Mouse (Mus musculus) limb, embryonic 10.5 days (tissue): ENCODE results near the gene Tial1. TPM values are rescaled to one million over a fixed set of nuclear protein-coding genes. Genes with fewer than 3 reads are reported as not detected.

Experiments used
- DNase-seq: peaks from one replicate; pipeline ENCODE4 v3.0.0-alpha.2; 2017; ENCODE audit warnings: low spot score
- H3K27ac ChIP-seq: fragments of 300-500 bp; sonication (generic); 2 replicates; pipeline ENCODE4 v1.5.1; 2016; ENCODE audit warnings: mild to moderate bottlenecking
- H3K27me3 ChIP-seq: fragments of 300-500 bp; sonication (generic); 2 replicates; pipeline ENCODE4 v1.6.1; 2016; ENCODE audit warnings: low read depth, mild to moderate bottlenecking; ENCODE audit not compliant: poor library complexity, severe bottlenecking
- H3K36me3 ChIP-seq: fragments of 300-500 bp; sonication (generic); 2 replicates; pipeline ENCODE4 v1.6.1; 2016; ENCODE audit warnings: mild to moderate bottlenecking, moderate library complexity
- H3K4me1 ChIP-seq: fragments of 300-500 bp; sonication (generic); 2 replicates; pipeline ENCODE4 v1.6.1; 2016
- H3K4me3 ChIP-seq: fragments of 300-500 bp; sonication (generic); 2 replicates; pipeline ENCODE4 v1.5.1; 2016; ENCODE audit warnings: mild to moderate bottlenecking, moderate library complexity
- H3K9me3 ChIP-seq: fragments of 300-500 bp; sonication (generic); replicated peaks from 2 replicates; pipeline ENCODE4 v1.6.1; 2016; ENCODE audit warnings: mild to moderate bottlenecking
- WGBS: fragments of 180-500 bp; shearing (Covaris S2); methylation state at CpG from one replicate; pipeline ENCODE4 v1.1.7; 2016; 5-methylcytosine and 5-hydroxymethylcytosine counted together
- polyA plus RNA-seq: library from polyadenylated mRNA; unstranded; fragments of >200 nt; fragmentation: Nextera tagmentation; extraction: Ambion mirVana; gene quantifications from 2 replicates; pipeline ENCODE4 v1.2.1, GENCODE M21; 2016

Gene Tial1
- polyA plus RNA-seq, 1 experiment from 2014 or later: 24.9 TPM

DNA sequence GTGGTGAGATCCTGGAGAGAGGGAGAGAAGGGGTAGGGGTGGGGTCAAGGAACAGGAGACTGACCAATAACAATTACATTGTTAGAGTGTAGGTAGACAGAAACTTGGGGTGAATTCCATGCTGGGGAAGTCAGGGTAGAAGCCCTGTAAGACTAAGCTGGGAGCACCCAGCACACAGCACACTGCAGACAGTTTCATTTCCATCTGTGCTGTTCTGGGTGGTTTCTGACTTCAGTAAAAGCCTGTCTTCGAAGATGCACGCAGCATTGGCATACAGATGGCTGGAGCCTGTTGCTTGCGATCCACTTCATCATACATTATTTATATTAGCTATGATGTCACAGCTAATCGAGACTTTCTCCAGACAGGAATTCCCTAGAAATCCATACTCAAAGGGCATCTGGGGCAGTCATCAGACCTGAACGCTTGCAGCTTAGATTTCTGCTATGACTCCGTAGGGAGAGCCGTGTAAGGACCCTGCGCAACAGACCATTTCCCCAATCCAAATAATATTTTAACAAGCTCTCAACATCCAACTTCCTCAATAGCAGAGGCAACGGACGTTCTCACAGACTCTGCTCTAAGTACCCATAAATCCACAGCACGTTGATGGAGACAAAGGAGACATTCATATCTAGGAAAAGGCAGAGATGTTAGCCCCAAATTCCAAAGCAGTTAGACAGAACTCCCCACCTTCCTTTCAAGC lies 50.7 kb downstream of the Tial1 start:
- DNase-seq: no peak
- H3K9me3 ChIP-seq: no peaks in the 10 kb centered on the region
- H3K27ac ChIP-seq: no peak overlapping the region
- no peak overlapping the region for H3K4me3 ChIP-seq
- H3K4me1 ChIP-seq: no peaks in the 10 kb centered on the region
- H3K36me3 ChIP-seq: no peaks in the 10 kb centered on the region
- WGBS: 88% methylated on average over 11 of the region's 11 CpGs
- peaks cover 21% of the 10 kb centered on the region for H3K27me3 ChIP-seq

DNA sequence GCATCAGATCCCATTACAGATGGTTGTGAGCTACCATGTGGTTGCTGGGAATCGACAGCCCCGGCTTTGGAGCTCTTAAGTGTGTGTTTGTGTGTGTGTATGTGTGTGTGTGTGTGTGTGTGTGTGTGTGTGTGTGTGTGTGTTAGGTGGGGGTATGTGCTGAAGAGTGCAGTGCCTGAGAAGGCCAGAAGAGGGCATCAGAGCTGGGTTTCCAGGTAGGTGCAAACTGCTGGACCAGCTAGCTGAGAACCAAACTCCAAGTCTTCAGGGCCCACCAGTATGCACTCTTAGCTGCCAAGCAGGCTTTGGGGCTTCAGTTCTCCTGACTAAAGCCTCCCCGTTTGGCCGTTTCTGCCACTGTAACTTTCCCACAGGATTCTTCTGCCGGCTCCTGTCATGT lies 53.3 kb downstream of the Tial1 start:
- no peak overlapping the region for H3K4me3 ChIP-seq
- WGBS: 98% methylated on average over 5 of the region's 5 CpGs
- H3K27ac ChIP-seq: no peak overlapping the region
- no peak for DNase-seq
- H3K27me3 ChIP-seq: no peaks in the 10 kb centered on the region
- H3K4me1 ChIP-seq: no peaks in the 10 kb centered on the region
- H3K9me3 ChIP-seq: no peaks in the 10 kb centered on the region
- no peaks in the 10 kb centered on the region for H3K36me3 ChIP-seq

- no peaks in the 10 kb centered on the region for H3K36me3 ChIP-seq
- 86% methylated on average over 6 of the region's 6 CpGs for WGBS
- H3K4me3 ChIP-seq: no peak overlapping the region
- no peaks in the 10 kb centered on the region for H3K4me1 ChIP-seq
- no peaks in the 10 kb centered on the region for H3K27me3 ChIP-seq
- no peaks in the 10 kb centered on the region for H3K9me3 ChIP-seq
- DNase-seq: no peak
- H3K27ac ChIP-seq: no peak overlapping the region
Observed at GRCm38 (mm10) chr7:128403988-128404387, 57.5 kb downstream of the Tial1 start.

GRCm38 (mm10) chr7:128403586-128403985 lies 57.9 kb downstream of the Tial1 start:
- H3K4me1 ChIP-seq: no peaks in the 10 kb centered on the region
- no peak for DNase-seq
- H3K27ac ChIP-seq: no peak overlapping the region
- H3K4me3 ChIP-seq: no peak overlapping the region
- no peaks in the 10 kb centered on the region for H3K36me3 ChIP-seq
- 83% methylated on average over 6 of the region's 6 CpGs for WGBS
- H3K27me3 ChIP-seq: no peaks in the 10 kb centered on the region
- no peaks in the 10 kb centered on the region for H3K9me3 ChIP-seq

- WGBS: 86% methylated on average over 10 of the region's 10 CpGs
- Histone ChIP-seq H3K4me3 (no peak overlapping the region), H3K4me1 (no peaks in the 10 kb centered on the region), H3K36me3 (no peaks in the 10 kb centered on the region), H3K9me3 (no peaks in the 10 kb centered on the region), H3K27ac (no peak overlapping the region), H3K27me3 (no peaks in the 10 kb centered on the region)
- DNase-seq: no peak
Observed at GRCm38 (mm10) chr7:128403128-128403527, 58.4 kb downstream of the Tial1 start.

- DNase-seq: no peak
- Histone ChIP-seq H3K4me1 (no peaks in the 10 kb centered on the region), H3K27ac (no peak overlapping the region), H3K4me3 (no peak overlapping the region), H3K36me3 (no peaks in the 10 kb centered on the region), H3K27me3 (no peaks in the 10 kb centered on the region), H3K9me3 (no peaks in the 10 kb centered on the region)
- 92% methylated on average over 8 of the region's 8 CpGs for WGBS
Observed at GRCm38 (mm10) chr7:128402577-128402976, 58.9 kb downstream of the Tial1 start.

DNA sequence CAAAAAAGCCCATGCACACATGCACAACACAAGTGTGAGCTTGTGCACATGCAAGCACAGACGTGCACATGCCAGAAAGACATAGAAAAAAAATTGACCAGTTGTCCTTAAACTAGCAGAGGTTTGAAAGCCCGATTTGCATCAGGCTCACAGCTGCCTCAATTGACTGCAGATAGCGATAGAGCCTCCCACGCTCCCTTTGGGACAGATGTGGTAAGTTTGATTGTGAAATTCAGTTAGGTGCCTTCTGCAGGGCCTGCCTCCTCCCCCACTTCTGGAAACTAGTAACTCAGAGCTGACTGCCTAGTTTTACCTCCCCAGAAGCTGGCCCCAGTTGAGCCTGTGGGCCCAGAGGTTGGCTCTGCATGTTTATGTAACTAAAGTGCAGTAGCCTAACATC lies 62.9 kb downstream of the Tial1 start:
- H3K36me3 ChIP-seq: no peaks in the 10 kb centered on the region
- no peak overlapping the region for H3K4me3 ChIP-seq
- no peaks in the 10 kb centered on the region for H3K9me3 ChIP-seq

DNA sequence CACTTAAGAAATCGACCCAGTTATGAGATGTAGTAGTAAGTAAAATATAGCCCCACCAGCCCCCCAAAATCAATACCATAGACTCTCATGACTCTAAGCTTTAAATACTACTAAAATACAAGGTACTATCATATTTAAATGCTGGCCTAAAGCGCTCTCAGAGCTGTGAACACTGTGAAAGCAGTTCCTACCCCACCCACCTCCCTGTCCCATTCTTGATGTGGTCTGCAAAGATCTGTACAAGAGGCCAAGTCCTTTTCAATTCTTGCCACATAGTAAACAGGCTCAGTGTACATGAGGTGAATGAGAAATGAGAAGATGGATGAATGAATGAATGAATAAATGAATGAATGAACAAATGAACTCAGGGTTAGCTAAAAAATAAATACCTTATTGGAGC lies 64.5 kb downstream of the Tial1 start:
- Histone ChIP-seq H3K36me3 (no peaks in the 10 kb centered on the region), H3K27me3 (no peaks in the 10 kb centered on the region), H3K4me3 (no peak overlapping the region), H3K4me1 (peaks cover 19% of the 10 kb centered on the region), H3K27ac (no peak overlapping the region), H3K9me3 (no peaks in the 10 kb centered on the region)
- no peak for DNase-seq
- WGBS: 73% methylated on average over 2 of the region's 2 CpGs

More for the DNA sequence above, 62.9 kb downstream of the Tial1 start:
- no peak for DNase-seq
- 86% methylated on average over 4 of the region's 4 CpGs for WGBS
- H3K27ac ChIP-seq: no peak overlapping the region
- no peaks in the 10 kb centered on the region for H3K27me3 ChIP-seq
- H3K4me1 ChIP-seq: 0 out of 2 replicates have a peak, but pooled peaks cover 5% of the 10 kb centered on the region

- H3K4me1 ChIP-seq: peaks cover 36% of the 10 kb centered on the region
- WGBS: 58% methylated on average over 4 of the region's 4 CpGs
- H3K9me3 ChIP-seq: no peaks in the 10 kb centered on the region
- H3K4me3 ChIP-seq: no peak overlapping the region
- DNase-seq: no peak
- no peak overlapping the region for H3K27ac ChIP-seq
- no peaks in the 10 kb centered on the region for H3K36me3 ChIP-seq
- no peaks in the 10 kb centered on the region for H3K27me3 ChIP-seq
Observed at GRCm38 (mm10) chr7:128393756-128394155, 67.8 kb downstream of the Tial1 start.

DNA sequence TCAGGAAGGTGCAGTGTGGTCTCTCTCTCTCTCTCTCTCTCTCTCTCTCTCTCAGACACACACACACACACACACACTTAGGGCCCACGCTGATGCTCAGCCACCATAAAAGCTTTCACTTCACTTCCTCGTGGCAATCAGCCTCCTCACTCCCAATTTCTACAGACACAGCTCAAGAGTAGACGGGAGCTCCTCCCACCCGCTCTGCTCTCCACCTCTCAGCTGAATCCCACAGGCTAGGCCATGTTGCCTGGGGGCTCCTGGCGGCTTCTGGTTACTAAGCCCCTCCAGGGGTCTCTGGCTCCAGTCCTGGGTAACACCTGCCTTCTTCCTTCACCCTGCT lies 68.6 kb downstream of the Tial1 start:
- DNase-seq: no peak
- Histone ChIP-seq H3K27ac (no peak overlapping the region), H3K36me3 (no peaks in the 10 kb centered on the region), H3K4me1 (peaks cover 36% of the 10 kb centered on the region), H3K27me3 (no peaks in the 10 kb centered on the region), H3K9me3 (no peaks in the 10 kb centered on the region), H3K4me3 (no peak overlapping the region)
- 47% methylated on average over 5 of the region's 5 CpGs for WGBS

GRCm38 (mm10) chr7:128392071-128392971 lies 69.2 kb downstream of the Tial1 start:
- no peak for DNase-seq

DNA sequence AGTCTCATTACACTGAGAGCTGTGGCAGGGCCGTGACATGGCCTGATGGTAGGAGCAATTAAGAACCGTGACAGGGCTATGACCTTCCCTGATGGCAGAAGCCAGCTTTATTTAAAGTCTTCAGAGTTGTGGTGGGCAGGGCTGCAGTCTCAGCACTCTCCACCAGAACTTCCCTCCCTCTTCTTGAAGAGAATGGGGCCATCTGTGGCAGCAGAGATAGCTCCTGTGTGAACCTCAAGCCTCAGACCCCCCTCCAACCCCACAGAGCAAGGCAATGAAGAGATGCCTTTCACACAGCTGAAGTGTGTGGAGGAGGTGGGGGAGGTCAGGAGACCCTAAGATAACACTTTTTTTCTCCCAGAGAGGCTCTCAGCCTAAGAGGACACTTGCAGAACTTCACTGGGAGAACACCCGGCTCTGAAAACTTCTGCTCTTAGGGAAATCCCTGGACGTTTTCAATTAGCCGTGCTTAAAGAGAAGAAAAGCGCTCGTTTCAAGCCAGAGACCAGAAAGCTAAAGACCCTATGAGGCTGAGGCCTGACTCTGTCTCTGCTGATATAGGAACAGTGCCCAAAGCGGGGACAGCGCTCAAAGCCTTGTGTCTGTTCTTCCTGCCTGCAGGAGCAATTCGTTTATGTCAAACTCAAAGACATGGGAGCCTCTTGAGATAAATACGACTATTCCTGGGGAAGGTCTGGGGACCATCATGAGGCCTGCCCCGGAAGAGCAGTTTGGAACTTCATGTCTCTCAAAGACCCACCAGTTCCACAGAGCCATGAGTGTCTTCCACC lies 70.1 kb downstream of the Tial1 start:
- H3K27ac ChIP-seq: no peak overlapping the region
- no peak overlapping the region for H3K4me3 ChIP-seq
- H3K36me3 ChIP-seq: no peaks in the 10 kb centered on the region
- no peak for DNase-seq
- no peaks in the 10 kb centered on the region for H3K9me3 ChIP-seq
- H3K27me3 ChIP-seq: no peaks in the 10 kb centered on the region
- H3K4me1 ChIP-seq: peaks cover 36% of the 10 kb centered on the region
- WGBS: 29% methylated on average over 12 of the region's 12 CpGs

More at GRCm38 (mm10) chr7:128392071-128392971, 69.2 kb downstream of the Tial1 start:
- WGBS: 82% methylated on average over 18 of the region's 18 CpGs
- H3K4me3 ChIP-seq: no peak overlapping the region
- H3K36me3 ChIP-seq: no peaks in the 10 kb centered on the region
- H3K9me3 ChIP-seq: no peaks in the 10 kb centered on the region
- no peaks in the 10 kb centered on the region for H3K27me3 ChIP-seq
- H3K27ac ChIP-seq: no peak overlapping the region
- H3K4me1 ChIP-seq: peaks cover 36% of the 10 kb centered on the region
